Mouse (Mus musculus) induced T-regulatory cell, adult 2 months (primary cell): ENCODE measurements at regions not wholly inside any gene's neighbourhood (a gene's known extent, or its start where the extent isn't known, plus 50 kb on each side); places are given as distances from the start of the nearest gene placed in this dataset.
"Not testable (repeated sequence)": the region's sequence is repeated elsewhere in the genome, so short reads cannot be mapped to it uniquely, and the experiment has no call there.

Experiments used
- DNase-seq: peaks from one replicate; pipeline ENCODE4 v3.0.0-alpha.2; 2012; ENCODE audit warnings: low read depth

DNA sequence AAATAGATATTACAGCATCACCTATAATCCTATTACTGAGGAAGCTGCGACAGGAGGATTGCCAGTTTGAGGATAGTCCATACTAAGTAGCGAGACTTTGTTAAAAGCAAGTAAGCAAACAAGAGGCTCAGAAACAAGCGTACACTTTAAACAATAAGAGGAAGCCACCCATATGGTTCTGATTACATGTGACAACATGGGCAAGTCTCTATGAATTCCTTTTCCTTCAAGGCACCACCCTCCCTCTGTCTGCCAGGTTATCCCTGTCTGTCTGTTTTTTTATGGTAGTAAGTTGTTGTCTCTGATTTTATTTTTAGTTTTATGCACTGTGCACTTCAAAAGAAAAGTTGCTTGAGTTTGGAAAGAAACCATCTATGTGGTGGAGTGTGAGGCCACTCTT lies 76.8 kb upstream of the Tars start:
- no peak for DNase-seq

DNA sequence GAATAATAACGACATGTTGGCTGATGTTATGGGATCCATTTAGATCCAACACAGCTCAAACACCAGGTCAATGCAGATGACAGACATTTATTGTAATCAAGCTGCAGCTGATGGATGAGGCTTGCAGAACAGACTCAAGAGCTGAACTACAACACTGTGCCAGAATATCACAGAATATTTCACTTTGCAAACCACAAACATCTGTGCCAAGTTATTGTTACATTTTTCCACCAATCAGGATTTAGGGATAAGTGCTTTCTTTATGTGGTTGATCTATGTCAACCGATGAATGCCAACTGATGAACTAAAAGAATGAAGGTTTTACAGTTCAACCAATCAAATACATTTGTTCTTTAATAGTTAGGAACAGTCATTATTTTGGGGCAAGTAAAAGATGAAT lies 63.9 kb upstream of the Tars start:
- DNase-seq: no peak

DNA sequence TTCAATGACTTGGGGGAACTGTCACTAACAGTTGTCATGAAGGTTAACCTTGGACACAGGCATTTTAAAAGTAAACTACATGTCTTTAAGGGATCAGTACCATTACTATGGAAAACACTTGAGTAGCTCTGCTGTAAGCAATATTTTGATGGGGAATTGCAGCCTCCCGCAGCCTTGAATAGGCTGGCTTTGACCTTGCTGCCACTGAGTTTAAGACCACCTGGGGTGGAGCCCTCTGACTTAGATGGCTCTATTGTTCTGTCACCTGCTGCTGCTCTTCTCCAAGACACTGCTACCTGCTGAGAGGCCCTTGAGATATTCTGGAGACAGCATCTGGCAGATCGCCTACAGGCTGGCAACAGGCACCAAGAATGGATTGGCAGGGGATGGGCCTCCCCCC lies 62.1 kb upstream of the Tars start:
- not testable (repeated sequence) for DNase-seq

DNA sequence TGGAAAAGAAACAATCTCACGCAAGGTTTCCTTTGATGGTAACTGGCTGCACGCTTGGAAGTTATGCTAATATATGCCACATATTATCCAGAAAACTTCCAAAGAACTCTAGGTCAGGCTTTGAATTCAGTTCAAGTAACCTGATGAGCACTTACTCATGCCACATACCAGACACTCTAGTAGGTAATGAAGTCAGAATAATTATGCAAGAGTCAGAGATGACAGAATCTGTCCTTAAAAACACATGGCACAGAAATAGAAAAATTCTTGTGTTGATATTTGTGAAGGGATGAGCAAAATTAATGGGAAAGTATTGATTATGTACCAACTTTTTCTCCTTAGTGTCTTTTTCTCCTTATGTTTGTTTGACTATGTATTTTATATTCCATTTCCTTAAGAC lies 59.8 kb upstream of the Tars start:
- no peak for DNase-seq

DNA sequence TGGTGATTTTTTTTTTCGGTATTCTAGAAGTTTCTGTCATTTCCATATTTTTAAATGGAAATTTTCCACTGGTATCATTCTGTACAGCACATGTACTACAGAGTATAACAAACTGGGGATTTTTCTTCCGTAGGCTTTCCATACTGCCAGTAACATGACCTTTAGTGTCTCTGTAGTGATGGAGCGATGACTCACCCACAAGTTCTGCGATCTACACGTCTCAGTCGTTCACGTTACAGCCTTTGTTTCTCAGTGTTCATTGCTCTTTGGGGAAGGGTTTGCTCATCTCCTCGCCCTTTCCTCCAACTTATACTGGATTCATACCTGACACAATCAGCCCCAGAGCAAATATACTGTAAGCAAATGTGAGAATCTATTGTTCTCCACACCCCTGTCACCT lies 57.8 kb upstream of the Tars start:
- DNase-seq: no peak

DNA sequence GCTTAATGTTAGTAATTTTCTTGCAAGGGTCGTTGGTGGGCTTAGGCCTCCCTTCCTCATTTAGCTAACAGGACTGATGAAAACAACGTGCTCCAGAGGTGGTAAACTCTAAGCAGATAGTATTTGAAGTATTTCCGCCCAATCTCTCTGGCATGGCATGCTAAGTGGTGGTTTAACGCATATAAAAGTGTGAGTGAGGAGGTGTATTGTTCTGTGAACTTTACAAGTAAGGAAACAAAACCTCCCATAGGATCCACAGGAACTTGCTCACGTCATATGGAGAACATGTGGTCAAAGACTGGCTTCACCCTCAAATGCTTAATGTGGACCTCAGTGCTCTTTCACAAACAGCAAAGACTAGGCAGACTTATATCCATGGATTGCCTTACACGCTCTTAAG lies 56.5 kb upstream of the Tars start:
- no peak for DNase-seq

DNA sequence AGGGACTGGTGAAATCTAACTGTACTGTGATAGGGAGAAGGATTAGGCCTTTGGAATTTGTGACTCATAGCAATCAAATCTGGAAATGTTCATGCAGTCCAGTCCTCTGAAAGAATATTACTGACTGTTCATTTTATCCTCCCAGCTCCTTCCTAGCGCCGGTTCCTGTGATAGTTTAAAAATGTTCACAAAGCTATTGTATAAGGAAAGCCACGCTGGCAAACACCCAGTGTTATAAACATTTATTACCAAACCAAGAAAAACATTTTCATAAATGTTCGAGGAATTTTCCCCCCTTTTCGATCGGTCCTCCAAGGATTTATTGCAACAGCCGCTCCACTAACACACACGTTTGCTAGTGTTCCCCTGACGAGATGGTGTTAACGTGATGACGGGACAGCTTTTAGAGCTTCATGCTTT lies 55.9 kb upstream of the Tars start:
- no peak for DNase-seq

DNA sequence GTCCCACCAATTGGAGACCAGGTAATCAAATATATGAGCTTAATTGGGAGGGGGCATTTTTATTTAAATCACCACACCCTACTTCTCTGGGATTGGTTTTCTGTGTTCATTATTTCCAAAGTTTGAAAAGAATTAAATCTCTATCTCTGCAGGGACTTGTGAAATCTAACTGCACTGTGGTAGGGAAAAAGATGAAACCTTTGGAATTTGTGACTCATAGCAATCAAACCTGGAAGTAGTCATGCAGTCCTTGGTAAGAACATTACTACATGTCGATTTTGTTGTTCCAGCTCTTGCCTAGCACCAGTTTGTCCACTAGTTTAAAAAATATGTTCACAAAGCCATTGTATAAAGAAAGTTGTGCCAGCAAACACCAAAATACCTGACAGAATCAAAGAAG lies 54.5 kb upstream of the Tars start:
- no peak for DNase-seq

DNA sequence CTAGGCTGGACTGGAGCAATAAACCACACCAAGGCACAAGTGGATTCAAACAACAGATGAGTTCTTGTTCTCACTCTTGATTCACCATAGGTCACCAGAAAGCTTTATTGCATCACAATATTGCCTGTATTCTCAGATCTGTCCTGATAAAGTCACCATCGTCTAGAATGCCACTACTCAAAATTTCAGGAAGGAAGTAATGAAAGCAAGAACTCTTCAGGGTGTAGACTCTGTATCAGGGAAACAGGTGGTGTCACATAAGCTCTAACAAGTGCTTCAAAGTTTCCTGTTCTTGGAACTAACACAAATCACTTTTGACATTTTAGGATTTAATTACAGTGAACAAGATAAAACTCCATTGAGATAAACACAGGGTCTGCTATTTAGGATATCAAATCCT lies 52.2 kb upstream of the Tars start:
- DNase-seq: no peak
